Mouse (Mus musculus): Measurements from ENCODE around the gene Actl10. TPM values are rescaled to one million over a fixed set of nuclear protein-coding genes. Genes with fewer than 3 reads are reported as not detected.

The Actl10 gene
- total and polyA plus RNA-seq, 2 experiments from 2014 or later, result not detected

GRCm38 (mm10) chr2:154568329-154569070 lies 16.9 kb downstream of the Actl10 start:
- ATAC-seq (ENCODE audit: insufficient read depth, low read depth), result no peak
- peak overlapping the region; percentile 82 for H3K27ac ChIP-seq (ENCODE audit: low read depth)

GRCm38 (mm10) chr2:154569071-154569748 lies 17.6 kb downstream of the Actl10 start:
- Histone ChIP-seq H3K4me3 (ENCODE audit: low read depth, low read length) (peak overlapping the region; percentile 82), H3K27ac (ENCODE audit: low read depth) (peak overlapping the region; percentile 82), H3K4me2 (ENCODE audit: low read depth, low read length) (peak overlapping the region; percentile 98), H3K9ac (replicated peaks; ENCODE audit: low read depth, low read length) (peak overlapping the region; percentile 66), H3K27me3 (ENCODE audit: control insufficient read depth, insufficient read depth, low read length) (no peaks in the 10 kb centered on the region), H3K4me1 (ENCODE audit: control insufficient read depth, insufficient read depth) (peaks cover 21% of the 10 kb centered on the region; the same call in 1 of the 2 replicates), H3K9me3 (replicated peaks; ENCODE audit: control insufficient read depth, low read length) (no peaks in the 10 kb centered on the region), H3K36me3 (replicated peaks; ENCODE audit: control insufficient read depth, insufficient read depth, low read length) (no peaks in the 10 kb centered on the region)
- DNase-seq (ENCODE audit: low spot score) (no peak), ATAC-seq (ENCODE audit: insufficient read depth, low read depth) (peak; percentile 61)
- under 1% methylated on average over 44 of the region's 70 CpGs for WGBS
- no peak for TF ChIP-seq CTCF (IDR thresholded peaks at IDR 0.05; ENCODE audit: low read depth)
- no peak for TF ChIP-seq EP300 (IDR thresholded peaks at IDR 0.05; ENCODE audit: low read depth)

More at GRCm38 (mm10) chr2:154568329-154569070, 16.9 kb downstream of the Actl10 start:
- Histone ChIP-seq H3K36me3 (replicated peaks; ENCODE audit: control insufficient read depth, insufficient read depth, low read length) (0 out of 2 replicates have a peak, but pooled peaks cover 3% of the 10 kb centered on the region), H3K4me3 (ENCODE audit: low read depth, low read length) (peak overlapping the region; percentile 82), H3K9ac (replicated peaks; ENCODE audit: low read depth, low read length) (peak overlapping the region; percentile 66; the same call in 1 of the 2 replicates), H3K27me3 (ENCODE audit: control insufficient read depth, insufficient read depth, low read length) (no peaks in the 10 kb centered on the region), H3K4me2 (ENCODE audit: low read depth, low read length) (peak overlapping the region; percentile 98), H3K9me3 (replicated peaks; ENCODE audit: control insufficient read depth, low read length) (no peaks in the 10 kb centered on the region), H3K4me1 (ENCODE audit: control insufficient read depth, insufficient read depth) (peaks cover 21% of the 10 kb centered on the region; the same call in 1 of the 2 replicates)
- WGBS, result 27% methylated on average over 10 of the region's 10 CpGs
- TF ChIP-seq EP300 (IDR thresholded peaks at IDR 0.05; ENCODE audit: low read depth) (no peak), CTCF (IDR thresholded peaks at IDR 0.05; ENCODE audit: low read depth) (no peak)
- no peak for DNase-seq (ENCODE audit: low spot score)

- no peaks in the 10 kb centered on the region for H3K9me3 ChIP-seq (replicated peaks; ENCODE audit: control insufficient read depth, low read length)
- DNase-seq (ENCODE audit: low spot score), result peak; percentile 95
- peak; percentile 98 for ATAC-seq (ENCODE audit: insufficient read depth, low read depth)
- TF ChIP-seq CTCF (IDR thresholded peaks at IDR 0.05; ENCODE audit: low read depth) (no peak; the same call in 1 of the 2 replicates), EP300 (IDR thresholded peaks at IDR 0.05; ENCODE audit: low read depth) (no peak)
- H3K27ac ChIP-seq (ENCODE audit: low read depth), result peak within 1 kb of the TSS; percentile 82
- H3K36me3 ChIP-seq (replicated peaks; ENCODE audit: control insufficient read depth, insufficient read depth, low read length), result no peaks in the 10 kb centered on the region
- peaks cover 21% of the 10 kb centered on the region; the same call in 1 of the 2 replicates for H3K4me1 ChIP-seq (ENCODE audit: control insufficient read depth, insufficient read depth)
- no peaks in the 10 kb centered on the region for H3K27me3 ChIP-seq (ENCODE audit: control insufficient read depth, insufficient read depth, low read length)
- H3K4me2 ChIP-seq (ENCODE audit: low read depth, low read length), result peak within 1 kb of the TSS; percentile 98
- peak within 1 kb of the TSS; percentile 66 for H3K9ac ChIP-seq (replicated peaks; ENCODE audit: low read depth, low read length)
- WGBS, result 0% methylated on average over 24 of the region's 44 CpGs
- H3K4me3 ChIP-seq (ENCODE audit: low read depth, low read length), result peak within 1 kb of the TSS; percentile 82
Observed at GRCm38 (mm10) chr2:154569836-154570286, 18.3 kb downstream of the Actl10 start, which contains the start of gene E2f1. Gene E2f1 (minus strand): TSS chr2:154569892.

GRCm38 (mm10) chr2:154570666-154571065 lies 19.1 kb downstream of the Actl10 start:
- no peak overlapping the region for H3K27ac ChIP-seq (ENCODE audit: low read depth)
- no peaks in the 10 kb centered on the region for H3K36me3 ChIP-seq (replicated peaks; ENCODE audit: control insufficient read depth, insufficient read depth, low read length)
- no peaks in the 10 kb centered on the region for H3K27me3 ChIP-seq (ENCODE audit: control insufficient read depth, insufficient read depth, low read length)
- WGBS, result 48% methylated on average over 4 of the region's 4 CpGs
- peaks cover 21% of the 10 kb centered on the region; the same call in 1 of the 2 replicates for H3K4me1 ChIP-seq (ENCODE audit: control insufficient read depth, insufficient read depth)
- H3K4me3 ChIP-seq (ENCODE audit: low read depth, low read length), result no peak overlapping the region
- DNase-seq (ENCODE audit: low spot score) (no peak), ATAC-seq (ENCODE audit: insufficient read depth, low read depth) (no peak)
- peak overlapping the region; percentile 98; the same call in 1 of the 2 replicates for H3K4me2 ChIP-seq (ENCODE audit: low read depth, low read length)
- no peaks in the 10 kb centered on the region for H3K9me3 ChIP-seq (replicated peaks; ENCODE audit: control insufficient read depth, low read length)
- no peak overlapping the region for H3K9ac ChIP-seq (replicated peaks; ENCODE audit: low read depth, low read length)
- TF ChIP-seq CTCF (IDR thresholded peaks at IDR 0.05; ENCODE audit: low read depth), result no peak
- TF ChIP-seq EP300 (IDR thresholded peaks at IDR 0.05; ENCODE audit: low read depth), result no peak

- H3K9me3 ChIP-seq (replicated peaks; ENCODE audit: control insufficient read depth, low read length), result no peaks in the 10 kb centered on the region
- ATAC-seq (ENCODE audit: insufficient read depth, low read depth) (no peak), DNase-seq (ENCODE audit: low spot score) (no peak)
- H3K9ac ChIP-seq (replicated peaks; ENCODE audit: low read depth, low read length), result no peak overlapping the region
- no peak overlapping the region for H3K27ac ChIP-seq (ENCODE audit: low read depth)
- no peaks in the 10 kb centered on the region for H3K27me3 ChIP-seq (ENCODE audit: control insufficient read depth, insufficient read depth, low read length)
- no peaks in the 10 kb centered on the region for H3K36me3 ChIP-seq (replicated peaks; ENCODE audit: control insufficient read depth, insufficient read depth, low read length)
- peaks cover 21% of the 10 kb centered on the region; the same call in 1 of the 2 replicates for H3K4me1 ChIP-seq (ENCODE audit: control insufficient read depth, insufficient read depth)
- 89% methylated on average over 4 of the region's 4 CpGs for WGBS
- H3K4me2 ChIP-seq (ENCODE audit: low read depth, low read length), result no peak overlapping the region
- no peak for TF ChIP-seq EP300 (IDR thresholded peaks at IDR 0.05; ENCODE audit: low read depth)
- TF ChIP-seq CTCF (IDR thresholded peaks at IDR 0.05; ENCODE audit: low read depth), result no peak
- no peak overlapping the region for H3K4me3 ChIP-seq (ENCODE audit: low read depth, low read length)
Observed at GRCm38 (mm10) chr2:154571266-154571665, 19.7 kb downstream of the Actl10 start.
